ENCODE assay signal across 8 mouse cellular contexts in genomic region chrX:11734505-11735435, GRCm38 (mm10).
DNase-seq lines count a peak whose midpoint lies in the region; ATAC-seq lines count a peak whose summit lies in the region.

No protein-coding gene starts in this region.

- H3K27ac ChIP-seq in limb, embryonic 13.5 days = peak overlapping the region; percentile 55; the same call in 1 of the 2 replicates

- H3K36me3 ChIP-seq in limb, embryonic 13.5 days = no peaks in the 10 kb centered on the region

- H3K4me2 ChIP-seq in limb, embryonic 13.5 days (replicated peaks) = peak overlapping the region; percentile 35; the same call in 1 of the 2 replicates

- H3K27me3 ChIP-seq in limb, embryonic 13.5 days = peaks cover 47% of the 10 kb centered on the region

- WGBS in limb, embryonic 13.5 days = 18% methylated on average over 25 of the region's 27 CpGs

- ATAC-seq in limb, embryonic 13.5 days (ENCODE audit: low FRiP score, low read depth) = peak; percentile 60
- no peak for ATAC-seq in cerebellum, adult (ENCODE audit: insufficient number of reproducible peaks, low FRiP score, low TSS enrichment)

- peaks cover 30% of the 10 kb centered on the region for H3K4me1 ChIP-seq in limb, embryonic 13.5 days

- H3K9ac ChIP-seq in limb, embryonic 13.5 days = no peak overlapping the region

- H3K4me3 ChIP-seq in limb, embryonic 13.5 days = no peak overlapping the region

- no peaks in the 10 kb centered on the region for H3K9me3 ChIP-seq in limb, embryonic 13.5 days

- DNase-seq in cerebellum, postnatal 10 days = peak; percentile 19 to 54
- DNase-seq in cerebellum, postnatal 4 days (ENCODE audit: low spot score in 2 of 2) = no peak
- DNase-seq in testis, postnatal 10 days (ENCODE audit: low spot score) = peak; percentile 42
- DNase-seq in testis, postnatal 14 days (ENCODE audit: low spot score) = no peak
- DNase-seq in frontal cortex, adult 2 months (ENCODE audit: extremely low spot score in 1 of 2, low spot score in 1 of 2) = no peak
- DNase-seq in thymus, postnatal 25 days = no peak

Comparison
In these comparisons a context has a peak if more than half of its experiments do, and no peak if none do; other contexts are left out.
1. DNase-seq: peak in cerebellum, postnatal 10 days (2 of 2) and testis, postnatal 10 days (single experiment); none in cerebellum, postnatal 4 days (0 of 2), testis, postnatal 14 days (single experiment), frontal cortex, adult 2 months (0 of 2) and thymus, postnatal 25 days (single experiment).